Mouse (Mus musculus) kidney, adult 2 months (tissue): ENCODE results near the gene Stk40.

ENCODE experiments used
- CTCF ChIP-seq: fragments of 200-500 bp; conservative IDR thresholded peaks from 2 replicates; pipeline ENCODE4 v1.5.1; 2011; ENCODE audit warnings: low read depth, mild to moderate bottlenecking, control low read depth, low read length, moderate library complexity, mixed read lengths; ENCODE audit not compliant: insufficient read depth, insufficient read length
- POLR2A ChIP-seq: fragments of 200-500 bp; IDR thresholded peaks from one replicate; pipeline ENCODE4 v1.6.1; 2011; ENCODE audit warnings: low read depth, low read length, control low read depth

DNA sequence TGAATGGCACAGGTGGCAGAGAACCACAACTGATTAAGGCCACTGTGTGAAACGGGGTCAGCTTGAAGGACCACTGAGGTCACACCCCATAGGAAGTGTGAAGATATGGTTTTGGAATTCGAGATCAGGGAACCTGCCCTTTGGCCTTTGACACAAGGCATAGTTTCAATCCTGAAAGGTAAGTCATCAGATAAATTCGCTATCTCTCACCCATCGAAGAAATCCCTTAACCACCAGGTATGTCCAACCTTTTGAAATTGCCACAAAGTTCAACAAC is 13.0 kb upstream of the Stk40 start:
- no peak for TF ChIP-seq POLR2A
- TF ChIP-seq CTCF = no peak
